Mouse (Mus musculus): ENCODE data around the gene Add3. TPM values are rescaled to one million over a fixed set of nuclear protein-coding genes. Genes with fewer than 3 reads are reported as not detected.

The Add3 gene
- total and polyA plus RNA-seq, 3 experiments: 14.0 to 52.9 TPM; not detected in 1

- Histone ChIP-seq H3K4me3 (ENCODE audit: control insufficient read depth in 1 of 2, insufficient read depth in 1 of 2, low read depth in 2 of 2, low read length in 2 of 2) (no peak overlapping the region), H3K27me3 (ENCODE audit: control insufficient read depth in 1 of 2, insufficient read depth in 2 of 2, low read length in 2 of 2) (peaks cover 4% of the 10 kb centered on the region in 2 experiments; a peak in 2 of 4 replicates), H3K9ac (ENCODE audit: control insufficient read depth, low read depth, low read length, poor library complexity, severe bottlenecking) (no peak overlapping the region), H3K9me3 (replicated peaks; ENCODE audit: insufficient read depth, low read length) (no peaks in the 10 kb centered on the region), H3K27ac (ENCODE audit: control insufficient read depth, low read depth, low read length) (no peak overlapping the region), H3K36me3 (ENCODE audit: control insufficient read depth in 1 of 2, insufficient read depth in 2 of 2, low read length in 2 of 2) (no peaks in the 10 kb centered on the region), H3K4me1 (ENCODE audit: control insufficient read depth in 1 of 2, insufficient read depth in 2 of 2, low read length in 2 of 2) (no peaks in the 10 kb centered on the region), H3K79me2 (ENCODE audit: control insufficient read depth, insufficient read depth, low read length, poor library complexity) (no peaks in the 10 kb centered on the region)
- TF ChIP-seq ZC3H11A (IDR thresholded peaks at IDR 0.05; ENCODE audit: low read depth, low read length): no peak
- no peak for TF ChIP-seq ZMIZ1 (IDR thresholded peaks at IDR 0.05; ENCODE audit: low read depth, low read length)
- TF ChIP-seq USF1 (IDR thresholded peaks at IDR 0.05; ENCODE audit: low read depth, low read length): no peak
- no peak for TF ChIP-seq TBP (IDR thresholded peaks at IDR 0.05; ENCODE audit: low read depth, low read length)
- no peak for TF ChIP-seq CHD2 (IDR thresholded peaks at IDR 0.05; ENCODE audit: low read length)
- no peak for TF ChIP-seq ZKSCAN1 (IDR thresholded peaks at IDR 0.05; ENCODE audit: low read depth, low read length)
- no peak for TF ChIP-seq EP300 (IDR thresholded peaks at IDR 0.05; ENCODE audit: low read depth in 1 of 2, low read length in 2 of 2)
- no peak for TF ChIP-seq KAT2A (conservative IDR thresholded peaks at IDR 0.05; ENCODE audit: low read depth, low read length)
- TF ChIP-seq NRF1 (IDR thresholded peaks at IDR 0.05; ENCODE audit: insufficient read depth, low read depth, low read length, poor library complexity, severe bottlenecking): no peak
- TF ChIP-seq GATA1 (IDR thresholded peaks at IDR 0.05; ENCODE audit: low read depth, low read length): no peak
- TF ChIP-seq TAL1 (IDR thresholded peaks at IDR 0.05; ENCODE audit: low read length): no peak
- TF ChIP-seq POLR2AphosphoS5 (IDR thresholded peaks at IDR 0.05; ENCODE audit: borderline replicate concordance, low read depth, low read length): no peak
- TF ChIP-seq ELF1 (IDR thresholded peaks at IDR 0.05; ENCODE audit: low read depth, low read length): no peak
- no peak for DNase-seq (ENCODE audit: low read depth, low spot score)
Measured at GRCm38 (mm10) chr19:53296331-53297254, 156.3 kb downstream of the Add3 start.

Other genes with a start within 250 kb of the Add3 start
- gene Xpnpep1, start 100.2 kb upstream of the Add3 start, total RNA-seq (2012; rRNA removed): 459 and 531 TPM in 2 replicates
- 100 to 1,000 TPM; 428 to 526 TPM for gene Xpnpep1, start 100.2 kb upstream of the Add3 start, polyA plus RNA-seq (2012; ENCODE audit: insufficient read depth in 1 of 2, insufficient read length in 2 of 2, low read depth in 1 of 2, low replicate concordance in 2 of 2, missing spikeins in 1 of 2)
- gene Mxi1, start 170.1 kb downstream of the Add3 start, total RNA-seq (2012; rRNA removed): 29.0 and 29.8 TPM in 2 replicates
- gene Mxi1, start 170.1 kb downstream of the Add3 start, polyA plus RNA-seq (2012; ENCODE audit: insufficient read depth in 1 of 2, insufficient read length in 2 of 2, low read depth in 1 of 2, low replicate concordance in 2 of 2, missing spikeins in 1 of 2): 10 to 100 TPM in 1 of 2 experiments, not detected in 1; 60.9 TPM
- gene Gm10197, start 231.3 kb downstream of the Add3 start, total RNA-seq (2012; rRNA removed): 4.8 and 5.4 TPM in 2 replicates
- 10 to 100 TPM in 1 of 2 experiments, not detected in 1; 53.0 TPM for gene Gm10197, start 231.3 kb downstream of the Add3 start, polyA plus RNA-seq (2012; ENCODE audit: insufficient read depth in 1 of 2, insufficient read length in 2 of 2, low read depth in 1 of 2, low replicate concordance in 2 of 2, missing spikeins in 1 of 2)